Mouse (Mus musculus): Measurements from ENCODE around the gene Tmem204. TPM values are rescaled to one million over a fixed set of nuclear protein-coding genes. Genes with fewer than 3 reads are reported as not detected.
A peak's percentile ranks its signal among the peaks of the same experiment; 100 is the strongest.

The Tmem204 gene
- polyA plus RNA-seq, 2 experiments, result 3.0 to 4.3 TPM

DNA sequence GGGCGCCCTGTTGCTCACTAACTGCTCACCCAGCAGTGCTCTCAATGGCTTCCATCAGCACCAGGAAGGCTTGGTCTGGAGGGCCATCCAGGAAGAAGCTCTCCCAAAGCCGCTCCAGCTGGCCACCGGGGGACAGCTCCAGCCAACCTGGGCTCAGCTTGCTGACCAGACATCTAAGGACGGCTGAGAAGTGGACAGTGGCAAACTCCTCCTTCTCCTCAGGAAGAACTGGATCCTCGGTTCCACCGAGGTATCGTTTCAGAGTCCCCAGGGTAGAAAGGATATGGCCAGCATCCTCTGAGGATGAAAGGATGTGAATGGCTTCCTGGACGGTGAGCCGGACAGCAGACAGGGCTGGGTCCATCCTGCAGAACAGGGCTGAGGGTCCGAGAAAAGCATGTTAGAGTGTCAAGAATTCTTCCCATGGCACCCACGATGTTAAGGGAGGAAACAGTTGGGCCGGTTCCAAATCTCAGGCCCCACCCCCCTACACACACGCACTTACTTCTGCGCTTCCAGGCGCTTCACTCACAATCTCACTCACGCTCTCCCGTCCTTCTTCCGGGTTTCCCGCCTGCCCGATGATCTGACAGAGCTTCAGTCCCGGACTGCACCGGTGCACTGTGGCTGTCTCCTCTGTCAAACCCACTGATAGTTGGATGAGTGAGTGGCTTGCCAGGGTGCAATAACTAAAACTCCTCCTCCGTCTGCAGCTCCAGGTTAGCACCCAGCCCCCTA, 31.7 kb upstream of the Tmem204 start:
- Histone ChIP-seq H3K27me3 (ENCODE audit: control insufficient read depth, insufficient read depth, low read length) (no peaks in the 10 kb centered on the region), H3K9ac (replicated peaks) (peak overlapping the region; percentile 64), H3K27ac (peak overlapping the region; percentile 67), H3K9me3 (ENCODE audit: control insufficient read depth, low read length) (no peaks in the 10 kb centered on the region), H3K4me3 (ENCODE audit: insufficient read depth in 1 of 2, low read depth in 2 of 2, low read length in 2 of 2) (peak overlapping the region; percentile 60 to 66), H3K36me3 (replicated peaks; ENCODE audit: control insufficient read depth, insufficient read depth, low read depth) (no peaks in the 10 kb centered on the region), H3K4me1 (replicated peaks; ENCODE audit: control insufficient read depth in 2 of 2, insufficient read depth in 2 of 2, low read length in 1 of 2) (peaks cover 11 to 15% of the 10 kb centered on the region in 2 experiments), H3K4me2 (ENCODE audit: low read depth) (peak overlapping the region; percentile 98)
- no peak for TF ChIP-seq CTCF (IDR thresholded peaks at IDR 0.05; ENCODE audit: low read depth)
- TF ChIP-seq EP300 (IDR thresholded peaks at IDR 0.05; ENCODE audit: low read depth), result no peak
- WGBS (ENCODE audit: insufficient replicate concordance), result 10% methylated on average over 23 of the region's 23 CpGs
- DNase-seq (ENCODE audit: low read depth in 3 of 3, low spot score in 3 of 3) (peak in 1 of 3 experiments; percentile 16), ATAC-seq (ENCODE audit: insufficient read depth) (peak; percentile 71)

DNA sequence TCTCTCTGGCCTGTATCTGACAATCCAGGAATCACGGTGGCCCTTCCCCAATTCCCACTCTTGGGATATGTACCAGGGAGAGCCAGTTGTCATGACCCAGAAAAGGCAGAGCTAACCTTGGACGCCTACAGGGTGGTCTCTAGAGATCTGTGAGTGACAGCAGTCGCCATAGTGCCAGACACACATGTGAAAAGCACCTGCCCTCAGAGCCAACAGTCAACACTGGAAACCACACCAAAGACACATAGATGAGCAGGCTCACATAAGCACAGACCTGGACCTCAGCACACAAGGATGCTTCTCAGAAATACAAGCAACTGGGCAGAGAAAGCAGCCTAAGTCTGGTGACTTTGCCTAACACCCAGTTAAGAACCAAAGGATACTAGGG, 29.0 kb upstream of the Tmem204 start:
- Histone ChIP-seq H3K36me3 (replicated peaks; ENCODE audit: control insufficient read depth, insufficient read depth, low read depth) (no peaks in the 10 kb centered on the region), H3K9ac (replicated peaks) (no peak overlapping the region), H3K27me3 (ENCODE audit: control insufficient read depth, insufficient read depth, low read length) (no peaks in the 10 kb centered on the region), H3K9me3 (ENCODE audit: control insufficient read depth, low read length) (no peaks in the 10 kb centered on the region), H3K4me2 (ENCODE audit: low read depth) (no peak overlapping the region), H3K27ac (no peak overlapping the region), H3K4me1 (replicated peaks; ENCODE audit: control insufficient read depth in 2 of 2, insufficient read depth in 2 of 2, low read length in 1 of 2) (peaks cover 10 to 11% of the 10 kb centered on the region in 2 experiments), H3K4me3 (ENCODE audit: insufficient read depth in 1 of 2, low read depth in 2 of 2, low read length in 2 of 2) (no peak overlapping the region)
- 79% methylated on average over 3 of the region's 3 CpGs for WGBS (ENCODE audit: insufficient replicate concordance)
- DNase-seq (ENCODE audit: low read depth in 3 of 3, low spot score in 3 of 3) (no peak), ATAC-seq (ENCODE audit: insufficient read depth) (no peak)
- TF ChIP-seq CTCF (IDR thresholded peaks at IDR 0.05; ENCODE audit: low read depth), result no peak

DNA sequence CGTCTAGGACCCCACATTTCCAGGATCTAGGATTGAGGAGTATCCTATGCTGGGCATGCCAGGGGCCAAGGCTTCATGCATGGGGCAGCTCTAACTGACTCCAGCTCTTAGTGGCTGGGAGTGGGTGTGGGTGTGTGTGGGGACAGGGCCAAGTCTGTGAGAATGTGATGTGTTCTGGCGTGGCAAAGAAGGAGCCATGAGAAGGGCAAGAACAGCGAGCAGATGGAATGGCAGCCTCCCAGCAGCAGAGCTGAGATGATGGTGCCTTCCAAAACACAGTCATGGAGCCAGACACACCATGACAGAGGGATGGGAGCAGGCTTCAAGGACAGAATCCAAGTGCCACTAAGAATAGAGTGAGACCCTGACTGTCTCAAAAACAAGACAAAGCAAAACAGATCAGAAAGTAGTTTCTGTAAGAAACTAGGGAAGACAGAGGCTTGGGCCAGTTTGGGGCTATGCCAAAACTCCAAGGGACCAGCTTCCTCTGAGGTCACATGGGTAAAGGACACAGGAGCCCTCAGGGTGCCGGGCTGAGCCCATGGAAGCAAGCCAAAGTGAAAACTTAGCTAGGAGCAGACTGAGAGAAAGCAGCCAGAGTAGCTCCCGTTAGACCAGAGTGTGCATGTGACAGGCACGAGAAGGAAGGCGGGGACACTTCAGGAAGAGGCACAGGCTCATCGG, 28.5 kb upstream of the Tmem204 start:
- Histone ChIP-seq H3K27me3 (ENCODE audit: control insufficient read depth, insufficient read depth, low read length) (no peaks in the 10 kb centered on the region), H3K9me3 (ENCODE audit: control insufficient read depth, low read length) (no peaks in the 10 kb centered on the region), H3K4me2 (ENCODE audit: low read depth) (no peak overlapping the region), H3K27ac (no peak overlapping the region), H3K9ac (replicated peaks) (no peak overlapping the region), H3K4me1 (replicated peaks; ENCODE audit: control insufficient read depth in 2 of 2, insufficient read depth in 2 of 2, low read length in 1 of 2) (peaks cover 10 to 11% of the 10 kb centered on the region in 2 experiments), H3K36me3 (replicated peaks; ENCODE audit: control insufficient read depth, insufficient read depth, low read depth) (no peaks in the 10 kb centered on the region), H3K4me3 (ENCODE audit: insufficient read depth in 1 of 2, low read depth in 2 of 2, low read length in 2 of 2) (no peak overlapping the region)
- no peak for DNase-seq (ENCODE audit: low read depth in 3 of 3, low spot score in 3 of 3)
- WGBS (ENCODE audit: insufficient replicate concordance), result 75% methylated on average over 8 of the region's 8 CpGs
- no peak for ATAC-seq (ENCODE audit: insufficient read depth)
- no peak for TF ChIP-seq EP300 (IDR thresholded peaks at IDR 0.05; ENCODE audit: low read depth)
- TF ChIP-seq CTCF (IDR thresholded peaks at IDR 0.05; ENCODE audit: low read depth), result no peak

DNA sequence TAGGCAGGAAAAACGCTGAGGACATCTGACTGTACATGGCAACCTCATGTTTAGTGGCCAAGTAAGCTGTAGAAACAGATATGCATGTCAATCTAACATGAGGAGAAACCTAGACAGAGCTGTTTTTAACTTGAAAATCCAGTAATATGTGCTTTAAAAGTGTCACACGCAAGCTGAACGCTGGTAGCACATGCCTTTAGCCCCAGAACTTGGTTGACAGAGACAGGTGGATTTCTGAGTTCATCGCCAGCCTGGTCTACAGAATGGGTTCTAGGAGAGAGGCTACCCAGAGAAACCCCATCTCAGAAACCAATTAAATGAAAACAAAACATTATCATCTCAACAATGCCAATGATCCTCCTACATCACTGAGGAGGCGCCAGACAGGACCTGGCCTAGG, 27.8 kb upstream of the Tmem204 start:
- H3K36me3 ChIP-seq (replicated peaks; ENCODE audit: control insufficient read depth, insufficient read depth, low read depth), result no peaks in the 10 kb centered on the region
- ATAC-seq (ENCODE audit: insufficient read depth) (no peak), DNase-seq (ENCODE audit: low read depth in 3 of 3, low spot score in 3 of 3) (no peak)
- H3K4me3 ChIP-seq (ENCODE audit: insufficient read depth in 1 of 2, low read depth in 2 of 2, low read length in 2 of 2), result no peak overlapping the region
- H3K9ac ChIP-seq (replicated peaks), result no peak overlapping the region
- H3K4me1 ChIP-seq (replicated peaks; ENCODE audit: control insufficient read depth in 2 of 2, insufficient read depth in 2 of 2, low read length in 1 of 2), result peaks cover 8 to 9% of the 10 kb centered on the region in 2 experiments
- H3K9me3 ChIP-seq (ENCODE audit: control insufficient read depth, low read length), result no peaks in the 10 kb centered on the region
- no peak overlapping the region for H3K27ac ChIP-seq
- WGBS (ENCODE audit: insufficient replicate concordance), result 84% methylated on average over 5 of the region's 5 CpGs
- no peaks in the 10 kb centered on the region for H3K27me3 ChIP-seq (ENCODE audit: control insufficient read depth, insufficient read depth, low read length)
- no peak overlapping the region for H3K4me2 ChIP-seq (ENCODE audit: low read depth)
- TF ChIP-seq EP300 (IDR thresholded peaks at IDR 0.05; ENCODE audit: low read depth) (no peak), CTCF (IDR thresholded peaks at IDR 0.05; ENCODE audit: low read depth) (no peak)

DNA sequence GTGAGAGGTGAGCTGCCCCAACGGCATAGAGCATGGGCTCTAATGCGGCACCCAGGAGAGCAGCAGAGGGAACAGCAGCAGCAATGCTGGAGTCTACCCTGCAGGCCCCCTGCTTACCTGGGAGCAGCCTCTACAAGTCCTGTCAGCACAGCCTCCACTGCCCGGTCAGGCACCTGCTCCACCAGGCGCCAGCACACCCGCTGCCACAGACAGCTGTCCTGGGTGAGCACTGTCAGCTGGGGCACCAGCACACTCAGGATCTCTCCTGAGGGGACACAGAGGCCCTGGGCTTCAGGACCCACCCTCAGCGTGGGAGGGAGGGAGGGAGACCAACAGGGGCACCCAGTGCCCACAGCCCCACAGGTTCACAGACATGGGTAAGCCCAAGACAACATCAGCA, 27.2 kb upstream of the Tmem204 start:
- Histone ChIP-seq H3K4me1 (replicated peaks; ENCODE audit: control insufficient read depth in 2 of 2, insufficient read depth in 2 of 2, low read length in 1 of 2) (peaks cover 5 to 6% of the 10 kb centered on the region in 2 experiments), H3K36me3 (replicated peaks; ENCODE audit: control insufficient read depth, insufficient read depth, low read depth) (no peaks in the 10 kb centered on the region), H3K27me3 (ENCODE audit: control insufficient read depth, insufficient read depth, low read length) (no peaks in the 10 kb centered on the region), H3K27ac (no peak overlapping the region), H3K4me2 (ENCODE audit: low read depth) (no peak overlapping the region), H3K9ac (replicated peaks) (no peak overlapping the region), H3K4me3 (ENCODE audit: insufficient read depth in 1 of 2, low read depth in 2 of 2, low read length in 2 of 2) (no peak overlapping the region), H3K9me3 (ENCODE audit: control insufficient read depth, low read length) (no peaks in the 10 kb centered on the region)
- DNase-seq (ENCODE audit: low read depth in 3 of 3, low spot score in 3 of 3), result no peak
- TF ChIP-seq CTCF (IDR thresholded peaks at IDR 0.05; ENCODE audit: low read depth) (no peak), EP300 (IDR thresholded peaks at IDR 0.05; ENCODE audit: low read depth) (no peak)
- no peak for ATAC-seq (ENCODE audit: insufficient read depth)
- 82% methylated on average over 6 of the region's 6 CpGs for WGBS (ENCODE audit: insufficient replicate concordance)
